Mouse (Mus musculus) embryonic fibroblast, embryonic 13.5 days (primary cell): Measurements from ENCODE around the gene Bach2.

Source experiments
- CTCF ChIP-seq: IDR thresholded peaks from 2 replicates; pipeline ENCODE4 v1.5.1; 2011; ENCODE audit warnings: mild to moderate bottlenecking, control low read depth, low read length, moderate library complexity, borderline replicate concordance; ENCODE audit not compliant: insufficient read depth
- POLR2A ChIP-seq: IDR thresholded peaks from 2 replicates; pipeline ENCODE4 v1.6.1; 2011; ENCODE audit warnings: low read depth, mild to moderate bottlenecking, control low read depth, low read length, moderate library complexity

- no peak for TF ChIP-seq CTCF
- TF ChIP-seq POLR2A: no peak
These were observed 323.9 kb downstream of the Bach2 start for GRCm38 (mm10) chr4:32562319-32563115.
